Mouse (Mus musculus): ENCODE results near the gene Gm3404. TPM values are rescaled to one million over a fixed set of nuclear protein-coding genes. Genes with fewer than 3 reads are reported as not detected.

The Gm3404 gene
- polyA plus RNA-seq (2017; shearing (Covaris generic)), result not detected

DNA sequence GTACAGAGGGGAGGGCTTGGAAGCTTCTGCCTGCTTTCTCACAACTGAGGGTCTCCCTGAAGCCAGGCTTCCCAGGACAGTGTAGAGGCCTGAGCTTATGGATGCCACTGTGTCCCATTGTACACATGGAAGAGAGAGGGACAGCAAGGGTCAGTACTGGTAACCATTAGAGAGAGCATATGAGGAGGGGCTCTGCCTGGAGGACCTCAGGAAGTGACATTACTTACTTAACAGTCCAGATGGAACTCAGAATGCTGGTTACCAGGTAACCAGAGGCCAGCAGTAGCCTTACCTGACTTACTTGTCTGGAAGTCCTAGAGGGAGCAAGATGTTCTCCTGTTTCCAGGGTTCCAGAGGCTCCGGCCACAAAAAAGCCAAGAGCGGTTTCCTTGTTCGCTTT lies at the start of gene Gm3404:
Gene Gm3404, plus strand, starts transcription at position 301 of the 400 bp plus-strand sequence.

DNA sequence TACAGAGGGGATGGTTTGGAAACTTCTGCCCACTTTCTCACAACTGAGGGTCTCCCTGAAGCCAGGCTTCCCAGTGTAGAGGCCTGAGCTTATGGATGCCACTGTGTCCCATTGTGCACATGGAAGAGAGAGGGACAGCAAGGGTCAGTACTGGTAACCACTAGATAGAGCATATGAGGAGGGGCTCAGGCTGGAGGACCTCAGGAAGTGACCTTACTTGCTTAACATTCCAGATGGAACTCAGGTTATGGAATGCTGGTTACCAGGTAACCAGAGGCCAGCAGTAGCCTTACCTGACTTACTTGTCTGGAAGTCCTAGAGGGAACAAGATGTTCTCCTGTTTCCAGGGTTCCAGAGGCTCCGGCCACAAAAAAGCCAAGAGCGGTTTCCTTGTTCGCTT lies 43.9 kb upstream of the Gm3404 start, which contains the start of gene Gm6408:
Gene Gm6408, plus strand, starts transcription at position 301 of the 400 bp plus-strand sequence.

DNA sequence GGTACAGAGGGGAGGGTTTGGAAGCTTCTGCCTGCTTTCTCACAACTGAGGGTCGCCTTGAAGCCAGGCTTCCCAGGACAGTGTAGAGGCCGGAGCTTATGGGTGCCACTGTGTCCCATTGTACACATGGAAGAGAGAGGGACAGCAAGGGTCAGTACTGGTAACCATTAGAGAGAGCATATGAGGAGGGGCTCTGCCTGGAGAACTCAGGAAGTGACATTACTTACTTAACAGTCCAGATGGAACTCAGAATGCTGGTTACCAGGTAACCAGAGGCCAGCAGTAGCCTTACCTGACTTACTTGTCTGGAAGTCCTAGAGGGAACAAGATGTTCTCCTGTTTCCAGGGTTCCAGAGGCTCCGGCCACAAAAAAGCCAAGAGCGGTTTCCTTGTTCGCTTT lies 34.5 kb upstream of the Gm3404 start, which contains the start of gene Gm6370:
Gene Gm6370, plus strand, starts transcription at position 301 of the 400 bp plus-strand sequence.

DNA sequence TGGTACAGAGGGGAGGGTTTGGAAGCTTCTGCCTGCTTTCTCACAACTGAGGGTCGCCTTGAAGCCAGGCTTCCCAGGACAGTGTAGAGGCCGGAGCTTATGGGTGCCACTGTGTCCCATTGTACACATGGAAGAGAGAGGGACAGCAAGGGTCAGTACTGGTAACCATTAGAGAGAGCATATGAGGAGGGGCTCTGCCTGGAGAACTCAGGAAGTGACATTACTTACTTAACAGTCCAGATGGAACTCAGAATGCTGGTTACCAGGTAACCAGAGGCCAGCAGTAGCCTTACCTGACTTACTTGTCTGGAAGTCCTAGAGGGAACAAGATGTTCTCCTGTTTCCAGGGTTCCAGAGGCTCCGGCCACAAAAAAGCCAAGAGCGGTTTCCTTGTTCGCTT lies 23.5 kb upstream of the Gm3404 start, which contains the start of gene 4930449I24Rik:
Gene 4930449I24Rik, plus strand, starts transcription at position 301 of the 400 bp plus-strand sequence.

DNA sequence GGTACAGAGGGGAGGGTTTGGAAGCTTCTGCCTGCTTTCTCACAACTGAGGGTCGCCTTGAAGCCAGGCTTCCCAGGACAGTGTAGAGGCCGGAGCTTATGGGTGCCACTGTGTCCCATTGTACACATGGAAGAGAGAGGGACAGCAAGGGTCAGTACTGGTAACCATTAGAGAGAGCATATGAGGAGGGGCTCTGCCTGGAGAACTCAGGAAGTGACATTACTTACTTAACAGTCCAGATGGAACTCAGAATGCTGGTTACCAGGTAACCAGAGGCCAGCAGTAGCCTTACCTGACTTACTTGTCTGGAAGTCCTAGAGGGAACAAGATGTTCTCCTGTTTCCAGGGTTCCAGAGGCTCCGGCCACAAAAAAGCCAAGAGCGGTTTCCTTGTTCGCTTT lies 11.8 kb upstream of the Gm3404 start, which contains the start of gene Gm3402:
Gene Gm3402, plus strand, starts transcription at position 301 of the 400 bp plus-strand sequence.

DNA sequence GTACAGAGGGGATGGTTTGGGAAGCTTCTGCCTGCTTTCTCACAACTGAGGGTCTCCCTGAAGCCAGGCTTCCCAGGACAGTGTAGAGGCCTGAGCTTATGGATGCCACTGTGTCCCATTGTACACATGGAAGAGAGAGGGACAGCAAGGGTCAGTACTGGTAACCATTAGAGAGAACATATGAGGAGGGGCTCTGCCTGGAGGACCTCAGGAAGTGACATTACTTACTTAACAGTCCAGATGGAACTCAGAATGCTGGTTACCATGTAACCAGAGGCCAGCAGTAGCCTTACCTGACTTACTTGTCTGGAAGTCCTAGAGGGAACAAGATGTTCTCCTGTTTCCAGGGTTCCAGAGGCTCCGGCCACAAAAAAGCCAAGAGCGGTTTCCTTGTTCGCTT lies 11.7 kb downstream of the Gm3404 start, which contains the start of gene Gm3409:
Gene Gm3409, plus strand, starts transcription at position 301 of the 400 bp plus-strand sequence.

DNA sequence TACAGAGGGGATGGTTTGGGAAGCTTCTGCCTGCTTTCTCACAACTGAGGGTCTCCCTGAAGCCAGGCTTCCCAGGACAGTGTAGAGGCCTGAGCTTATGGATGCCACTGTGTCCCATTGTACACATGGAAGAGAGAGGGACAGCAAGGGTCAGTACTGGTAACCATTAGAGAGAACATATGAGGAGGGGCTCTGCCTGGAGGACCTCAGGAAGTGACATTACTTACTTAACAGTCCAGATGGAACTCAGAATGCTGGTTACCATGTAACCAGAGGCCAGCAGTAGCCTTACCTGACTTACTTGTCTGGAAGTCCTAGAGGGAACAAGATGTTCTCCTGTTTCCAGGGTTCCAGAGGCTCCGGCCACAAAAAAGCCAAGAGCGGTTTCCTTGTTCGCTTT lies 30.2 kb downstream of the Gm3404 start, which contains the start of gene Gm3415:
Gene Gm3415, plus strand, starts transcription at position 301 of the 400 bp plus-strand sequence.

Other genes with a start within 250 kb of the Gm3404 start
- not detected for gene Wasf3, start 140.8 kb upstream of the Gm3404 start, polyA plus RNA-seq (2017; shearing (Covaris generic))
- gene Gm6408, start 43.8 kb upstream of the Gm3404 start, polyA plus RNA-seq (2017; shearing (Covaris generic)), result not detected
- gene Gm6370, start 34.4 kb upstream of the Gm3404 start, polyA plus RNA-seq (2017; shearing (Covaris generic)), result not detected
- not detected for gene 4930449I24Rik, start 23.4 kb upstream of the Gm3404 start, polyA plus RNA-seq (2017; shearing (Covaris generic))
- gene Gm3402, start 11.7 kb upstream of the Gm3404 start, polyA plus RNA-seq (2017; shearing (Covaris generic)), result not detected
- not detected for gene Gm3409, start 11.8 kb downstream of the Gm3404 start, polyA plus RNA-seq (2017; shearing (Covaris generic))
- gene Gm3415, start 30.3 kb downstream of the Gm3404 start, polyA plus RNA-seq (2017; shearing (Covaris generic)), result not detected
- not detected for gene Gpr12, start 59.4 kb downstream of the Gm3404 start, polyA plus RNA-seq (2017; shearing (Covaris generic))